Mouse (Mus musculus) thymus, postnatal 10 days (tissue): ENCODE data around the gene Prkch.
A peak's percentile ranks its signal among the peaks of the same experiment; 100 is the strongest.

Experiments used
- DNase-seq, 2 experiments: peaks; one replicate each; pipeline ENCODE4 v3.0.0; 2021; ENCODE audit warnings: low spot score in 2 of 2

Prkch gene

DNA sequence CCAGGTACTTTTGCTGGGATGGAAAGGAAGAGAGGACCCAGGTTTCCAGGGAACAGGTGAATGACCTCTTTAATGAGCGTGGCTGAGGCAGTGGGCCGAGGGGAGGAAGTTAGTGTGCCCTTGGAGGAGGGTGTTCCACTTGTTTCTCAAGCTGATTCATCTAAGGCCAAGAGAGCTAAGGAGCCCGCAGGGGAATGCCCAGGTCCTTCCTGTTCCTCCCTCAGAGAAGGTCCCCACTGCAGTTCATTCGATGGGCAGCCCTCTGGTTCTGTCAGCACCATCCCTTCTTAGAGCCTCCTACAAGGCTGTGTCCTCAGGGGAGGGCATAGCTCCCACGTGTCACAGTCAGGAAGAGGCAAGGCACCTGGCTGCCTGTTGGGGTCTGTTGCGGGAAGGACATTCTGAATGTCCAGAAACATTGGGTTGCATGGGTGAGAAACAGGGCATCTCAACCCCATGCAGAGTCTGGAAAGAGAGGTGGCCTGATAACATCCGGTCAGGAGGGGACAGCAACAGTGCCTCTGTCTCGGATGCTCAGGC is 26.3 kb downstream of the Prkch start:
- no peak for DNase-seq

DNA sequence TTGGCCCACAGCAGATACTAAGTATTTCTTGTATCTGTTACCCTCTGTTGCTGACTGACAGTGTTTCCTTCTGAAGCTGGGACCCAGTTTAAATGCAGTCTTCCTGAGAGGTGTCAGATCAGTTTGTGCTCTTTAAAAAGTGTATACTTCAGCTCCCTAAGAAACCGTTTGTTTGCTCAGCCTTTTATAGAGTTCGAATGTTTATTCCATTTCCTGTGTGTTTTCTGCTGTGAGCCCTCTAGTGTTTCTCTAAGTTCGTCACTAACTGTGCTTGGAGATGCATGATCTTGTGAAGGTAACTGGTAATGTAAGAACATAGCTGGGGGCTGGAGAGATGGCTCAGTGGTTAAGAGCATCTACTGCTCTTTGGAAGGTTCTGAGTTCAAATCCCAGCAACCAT is 27.1 kb downstream of the Prkch start:
- DNase-seq: no peak

DNA sequence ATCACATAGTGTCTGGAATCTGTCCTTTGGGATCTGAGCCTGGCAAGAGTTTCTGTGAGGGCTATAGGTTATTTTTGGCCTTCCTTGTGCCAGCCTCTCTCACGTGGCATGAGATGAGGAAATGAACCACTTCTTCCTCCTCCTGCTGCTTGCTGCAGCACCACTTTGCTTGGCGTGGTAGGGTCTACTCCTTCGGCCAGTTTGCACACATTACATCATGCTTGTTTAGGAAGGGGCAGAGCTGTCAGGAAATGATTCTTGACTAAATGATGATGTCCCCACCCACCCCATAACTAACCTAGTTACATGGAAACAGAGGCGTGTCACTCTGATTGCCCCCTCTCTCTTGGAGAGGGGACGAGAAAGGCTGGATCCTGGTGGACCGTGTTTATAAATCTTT is 28.6 kb downstream of the Prkch start:
- no peak for DNase-seq

GRCm38 (mm10) chr12:73617652-73618051 is 33.1 kb downstream of the Prkch start:
- no peak for DNase-seq

DNA sequence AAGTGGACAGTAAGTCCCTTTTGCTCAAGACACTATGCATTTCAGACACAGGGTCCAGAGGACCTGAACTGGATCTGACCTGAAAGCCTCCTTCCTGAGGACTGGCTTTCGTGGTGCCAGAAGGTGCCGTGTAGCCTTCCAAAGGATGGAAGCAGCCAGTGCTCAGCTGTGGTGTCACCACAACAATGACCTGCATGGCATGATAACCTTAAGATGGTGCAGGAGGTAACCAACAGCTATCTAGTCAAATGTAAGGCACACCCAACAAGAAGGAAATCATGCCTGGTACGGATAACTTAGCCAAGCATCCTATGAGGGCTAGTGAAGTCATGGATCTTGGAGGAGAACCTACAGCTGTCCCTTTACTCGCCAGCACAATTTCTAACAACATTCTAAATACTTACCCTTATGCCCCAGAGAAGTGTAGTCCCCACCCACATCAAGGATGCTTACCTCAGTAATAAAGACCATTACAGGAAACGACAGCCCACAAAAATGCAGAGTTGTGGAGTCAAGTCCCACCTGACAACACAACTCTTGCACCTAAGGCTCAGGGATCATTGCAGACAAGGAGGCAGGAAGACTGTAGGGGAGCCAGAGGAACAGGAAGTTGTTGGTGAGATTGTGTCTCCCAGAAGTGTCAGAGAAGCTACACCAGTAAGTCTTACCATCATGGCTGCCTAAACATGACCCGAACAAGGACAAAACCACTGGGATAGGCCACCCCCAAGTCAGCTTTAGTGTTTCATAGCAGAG is 40.9 kb downstream of the Prkch start:
- DNase-seq: no peak

DNA sequence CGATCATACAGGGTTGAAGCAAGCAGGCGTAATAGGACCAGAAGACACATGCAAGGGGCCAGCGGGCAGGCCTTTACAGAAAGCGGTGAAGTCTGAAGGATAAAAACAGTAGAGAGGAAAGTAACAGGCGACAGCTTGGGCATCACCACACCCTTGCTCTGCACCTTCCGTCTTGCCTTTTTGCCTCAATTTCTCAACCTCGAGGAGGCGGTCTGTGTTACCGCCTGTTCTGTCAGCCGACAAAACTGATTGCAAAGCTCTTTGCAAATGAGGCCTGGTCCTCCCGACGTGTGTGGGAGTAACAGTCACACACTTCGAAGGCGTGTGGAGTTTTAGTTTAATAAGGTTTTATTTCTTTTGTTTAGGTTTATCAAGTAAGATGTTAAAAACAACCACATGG is 43.3 kb downstream of the Prkch start:
- no peak for DNase-seq

DNA sequence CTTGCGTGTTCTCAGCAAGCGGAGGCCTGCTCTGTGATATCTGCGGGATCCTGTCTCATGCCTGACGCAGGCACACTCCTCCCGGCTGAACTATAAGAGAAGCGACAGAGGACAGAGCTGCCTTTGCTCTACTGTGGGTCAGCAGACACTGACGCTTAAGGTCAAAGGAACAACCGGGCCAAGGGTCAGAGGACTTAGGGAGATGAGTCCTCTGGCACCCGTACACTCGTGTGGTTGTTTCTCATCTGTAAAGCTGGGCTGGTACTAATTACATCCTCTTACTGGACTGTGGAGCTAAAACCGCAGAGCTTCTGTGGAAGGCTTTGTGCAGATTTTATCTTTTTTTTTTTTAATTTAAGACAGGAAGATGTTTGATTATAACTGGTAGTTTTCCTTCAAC is 46.0 kb downstream of the Prkch start:
- DNase-seq: no peak

- DNase-seq: no peak
These were observed 46.6 kb downstream of the Prkch start for GRCm38 (mm10) chr12:73631148-73631547.

DNA sequence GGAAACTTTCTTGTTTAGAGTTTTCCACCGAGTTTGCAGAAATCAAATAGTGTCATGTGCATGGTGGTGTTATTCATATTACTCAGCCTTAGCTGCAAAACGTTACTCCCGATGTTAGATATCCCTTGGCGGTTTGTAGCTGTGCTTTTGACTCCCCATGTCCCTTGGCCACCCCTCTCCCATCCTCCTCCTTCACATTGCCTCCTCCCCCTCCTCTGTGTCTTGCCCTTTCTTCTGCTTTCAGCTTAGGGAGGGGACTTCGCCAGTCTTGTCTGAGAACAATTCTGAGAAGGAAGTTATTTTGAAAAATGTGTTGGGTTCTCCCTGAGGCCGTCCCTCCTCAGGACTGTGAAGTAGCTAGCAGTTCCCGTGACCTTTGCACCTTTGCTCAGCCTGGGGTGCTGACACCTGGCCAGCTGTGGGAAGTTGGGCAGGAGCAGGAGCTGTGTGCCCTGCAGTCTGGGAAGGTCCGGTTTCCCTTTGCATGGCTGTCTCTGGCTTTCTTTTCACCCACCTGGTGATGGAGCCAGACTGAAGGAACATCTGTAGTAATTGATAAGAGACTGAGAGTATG is 48.2 kb downstream of the Prkch start:
- DNase-seq: no peak

DNA sequence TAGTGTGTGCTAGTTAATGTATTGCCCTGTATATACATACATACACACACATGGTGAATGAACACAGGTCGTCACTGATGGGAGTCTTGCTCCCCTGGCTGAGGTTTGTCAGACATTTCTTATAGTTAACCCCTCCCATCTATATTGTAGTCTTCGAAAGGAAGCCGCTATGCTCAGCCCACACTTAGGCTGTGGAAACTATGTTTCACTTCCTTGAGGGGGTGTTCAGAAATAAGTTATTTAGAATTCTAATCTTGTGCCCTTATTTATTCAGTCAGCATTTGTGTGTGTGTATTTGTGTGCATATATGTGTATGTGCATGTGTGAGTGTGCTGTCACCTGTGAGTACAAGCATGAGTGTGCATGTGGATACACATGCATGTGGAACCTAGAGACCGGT is 49.1 kb downstream of the Prkch start:
- no peak for DNase-seq

- DNase-seq: no peak
These were observed 55.0 kb downstream of the Prkch start for GRCm38 (mm10) chr12:73639571-73639970.

DNA sequence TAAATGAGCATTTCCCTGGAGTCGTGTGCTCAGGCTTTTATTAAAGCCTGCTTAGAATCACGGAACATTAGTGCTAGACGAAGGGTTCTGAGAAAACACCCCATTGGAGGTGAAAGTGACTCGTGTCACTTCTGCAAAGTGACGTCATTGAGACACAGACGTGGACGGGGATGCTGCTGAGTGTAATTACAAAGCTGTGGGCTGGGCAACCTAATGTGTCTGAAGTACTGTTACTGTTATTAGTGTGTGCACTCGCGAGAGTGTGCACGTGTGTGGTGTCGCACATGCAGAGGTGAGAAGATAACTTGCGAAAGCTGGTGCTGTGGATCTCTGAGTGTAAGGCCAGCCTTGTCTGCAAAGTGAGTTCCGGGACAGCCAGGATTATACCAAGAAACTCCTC is 56.6 kb downstream of the Prkch start:
- DNase-seq: no peak

GRCm38 (mm10) chr12:73645216-73645615 is 60.6 kb downstream of the Prkch start:
- DNase-seq: no peak

DNA sequence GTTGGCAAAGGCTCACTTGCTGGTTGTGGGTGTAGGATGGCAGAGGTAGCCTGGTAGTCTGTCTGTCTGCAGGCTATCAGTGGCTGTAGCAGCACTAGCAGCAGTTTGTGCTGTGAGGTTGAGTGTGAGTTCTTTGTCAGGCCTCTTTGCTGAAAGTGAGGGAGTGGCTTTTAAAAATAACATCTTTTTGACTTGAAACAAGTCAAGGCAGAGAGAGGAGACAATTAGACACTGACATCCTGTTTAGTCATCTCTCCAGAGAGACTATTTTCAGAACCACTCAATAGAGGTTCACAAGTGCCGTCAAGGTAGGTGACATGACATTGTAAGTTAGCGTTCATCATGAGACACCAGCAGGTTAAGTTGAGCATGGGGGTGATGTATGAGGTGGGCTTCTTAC is 63.1 kb downstream of the Prkch start:
- no peak for DNase-seq

DNA sequence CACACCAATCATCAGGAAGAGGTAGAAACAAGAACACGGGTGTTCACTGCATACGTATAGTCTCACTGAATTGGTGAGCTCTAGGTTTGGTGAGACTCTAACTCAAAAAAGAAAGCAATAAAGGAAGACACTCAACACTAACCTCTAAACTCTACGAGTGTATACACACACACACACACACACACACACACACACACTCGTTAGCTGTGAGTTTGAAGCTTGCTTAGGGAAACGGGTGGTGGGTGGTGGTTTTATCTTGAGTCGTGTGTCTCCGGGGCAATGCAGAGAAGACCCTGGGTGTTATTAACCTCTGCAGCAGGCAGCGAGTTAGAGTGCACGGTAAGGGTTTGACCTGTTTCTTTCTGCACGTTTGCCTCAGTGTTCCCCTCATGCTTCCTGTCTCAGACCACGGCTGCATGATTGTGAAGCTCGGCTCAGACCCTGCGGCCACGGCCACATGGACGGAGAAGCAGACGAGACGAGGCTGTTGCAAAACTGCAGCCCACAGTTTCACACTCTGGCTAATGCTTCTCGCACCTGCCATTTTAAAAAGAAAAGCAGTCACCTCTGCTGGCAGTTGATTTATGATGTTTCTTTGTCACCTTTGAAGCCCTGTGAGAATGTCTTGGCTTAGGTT is 72.1 kb downstream of the Prkch start:
- peak; percentile 25 to 26 for DNase-seq

DNA sequence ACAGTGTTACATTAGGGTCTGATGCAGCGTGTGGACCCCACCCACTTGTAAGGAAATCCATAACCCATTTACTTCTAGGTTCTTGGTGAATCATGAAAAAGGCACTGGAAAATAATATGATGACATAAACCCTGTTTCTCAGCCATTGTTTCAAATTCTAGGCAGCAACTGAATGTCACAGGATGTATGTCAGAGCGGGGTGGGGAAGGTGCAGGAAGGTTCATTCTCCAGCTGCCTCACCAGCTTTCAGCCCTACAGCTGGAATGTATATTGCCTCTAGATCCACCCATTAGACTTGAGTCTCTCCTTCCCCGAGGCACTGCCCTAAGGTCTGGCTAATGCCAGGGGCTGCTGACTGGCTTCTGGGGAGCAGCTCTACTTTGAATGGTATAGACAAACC is 78.8 kb downstream of the Prkch start:
- no peak for DNase-seq

- DNase-seq: no peak
These were observed 82.1 kb downstream of the Prkch start for GRCm38 (mm10) chr12:73666701-73667100.

DNA sequence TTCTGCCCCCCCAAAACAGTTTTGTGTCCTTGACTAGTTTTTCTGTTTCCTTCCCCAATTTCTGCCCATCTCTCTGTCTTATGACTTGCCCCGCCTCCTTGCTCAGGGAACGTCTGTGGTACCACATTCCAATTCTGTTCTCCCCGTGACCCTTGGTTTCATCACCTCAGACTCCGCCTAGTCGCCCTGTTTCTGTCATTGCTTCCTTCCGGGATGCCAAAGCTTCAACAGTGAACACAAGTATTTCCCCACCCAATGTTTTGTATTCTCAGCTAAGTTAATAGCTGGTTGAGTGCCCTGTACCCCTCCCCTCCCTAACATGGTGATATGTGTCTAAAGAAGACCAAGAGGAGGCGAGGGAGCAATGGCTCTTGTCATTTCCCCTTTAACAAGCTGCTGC is 83.0 kb downstream of the Prkch start:
- DNase-seq: no peak

DNA sequence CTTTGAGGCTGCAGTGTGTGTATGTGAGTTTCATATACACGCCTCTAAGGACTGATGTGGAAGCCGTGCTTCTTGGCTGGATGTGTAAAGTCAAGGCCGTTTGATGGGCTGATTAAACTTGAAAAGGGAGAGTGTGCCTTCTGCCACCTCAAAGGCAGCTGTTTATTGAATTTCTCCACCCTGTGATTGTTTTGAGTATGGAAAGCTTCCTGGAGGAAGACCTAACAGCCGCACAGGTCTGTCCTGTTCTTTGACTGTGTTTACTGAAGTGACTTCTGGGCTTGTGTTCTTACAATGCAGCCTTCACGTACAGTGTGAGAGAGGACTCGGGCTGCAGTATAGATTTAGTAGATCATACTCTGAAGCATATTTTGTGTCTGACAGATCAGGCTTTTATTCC is 86.1 kb downstream of the Prkch start:
- no peak for DNase-seq

GRCm38 (mm10) chr12:73671540-73671939 is 86.9 kb downstream of the Prkch start:
- no peak for DNase-seq

GRCm38 (mm10) chr12:73672007-73672406 is 87.4 kb downstream of the Prkch start:
- DNase-seq: no peak

DNA sequence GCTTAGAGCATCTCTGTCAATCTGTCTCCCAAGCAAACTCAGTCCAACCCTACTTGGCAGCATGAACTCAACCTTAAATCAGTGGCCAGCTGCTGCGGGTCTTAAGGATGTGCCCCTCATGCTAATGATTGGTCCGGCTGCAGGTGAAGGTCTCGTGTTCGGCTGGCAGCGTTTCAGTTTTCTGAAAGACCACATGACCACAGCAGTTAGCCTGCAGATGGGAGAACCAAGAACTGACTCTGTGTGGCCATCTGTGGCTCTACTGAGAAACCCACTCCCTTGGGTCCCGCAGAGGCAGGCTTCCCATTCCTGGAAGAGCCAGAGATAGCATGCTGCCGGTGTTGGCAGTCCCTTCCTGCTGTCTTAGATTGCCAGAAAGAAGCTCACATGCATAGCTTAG is 89.2 kb downstream of the Prkch start:
- DNase-seq: no peak

- no peak for DNase-seq
These were observed 90.6 kb downstream of the Prkch start for GRCm38 (mm10) chr12:73675212-73675611.
